Mouse (Mus musculus) ES-CJ7 (cell line): ENCODE results near the gene Grn.
"Not testable (repeated sequence)": the region's sequence is repeated elsewhere in the genome, so short reads cannot be mapped to it uniquely, and the experiment has no call there.

ENCODE experiments used
- DNase-seq: peaks from one replicate; pipeline ENCODE4 v3.0.0; 2011; ENCODE audit warnings: low read depth, low spot score

The Grn gene

DNA sequence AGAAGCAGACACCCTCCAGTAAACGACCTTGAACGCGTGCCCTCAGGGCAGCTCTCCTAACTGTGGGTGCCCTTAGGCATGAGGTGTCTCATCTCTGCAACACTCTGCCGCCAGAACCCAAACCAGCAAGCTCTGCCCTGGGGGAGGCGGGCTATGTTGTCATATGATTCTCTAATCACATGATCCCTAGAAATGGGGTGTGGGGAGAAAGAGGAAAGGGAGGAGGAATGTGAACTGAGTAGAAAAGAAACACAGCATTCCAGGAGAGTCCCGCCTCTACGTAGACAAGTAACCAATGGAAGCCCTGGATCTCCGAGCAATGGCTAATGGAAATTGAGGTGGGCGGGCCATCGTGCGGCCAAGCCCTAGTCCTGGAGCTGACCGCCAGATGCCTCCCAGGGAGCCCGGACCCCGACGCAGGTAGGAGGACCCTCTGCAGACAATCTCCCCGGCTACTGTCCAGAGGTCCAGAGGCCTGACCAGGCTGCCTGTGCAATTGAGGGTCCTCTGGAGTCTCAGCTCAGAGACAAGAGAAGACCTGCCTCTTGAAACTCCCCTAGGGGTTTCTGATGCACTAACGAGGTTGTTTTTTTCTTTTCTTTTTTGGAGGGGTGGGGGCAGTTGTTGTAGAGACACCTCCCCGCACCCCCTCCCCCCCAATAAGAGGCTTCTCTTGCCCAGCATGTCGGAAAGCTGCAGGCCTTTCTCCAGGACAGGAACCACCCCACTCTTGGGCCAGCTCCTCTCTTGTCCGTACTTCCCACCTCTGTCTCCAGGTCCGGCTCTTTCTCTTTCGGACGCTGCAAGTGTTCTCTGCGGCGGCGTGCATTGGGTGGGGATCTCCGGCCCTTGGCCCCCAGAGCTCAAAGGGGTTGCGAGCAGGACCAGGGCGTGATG lies at the start of gene Grn:
Grn (plus strand) TSS at position 195 of the 897 bp plus-strand sequence.
- peak; percentile 97 for DNase-seq

DNA sequence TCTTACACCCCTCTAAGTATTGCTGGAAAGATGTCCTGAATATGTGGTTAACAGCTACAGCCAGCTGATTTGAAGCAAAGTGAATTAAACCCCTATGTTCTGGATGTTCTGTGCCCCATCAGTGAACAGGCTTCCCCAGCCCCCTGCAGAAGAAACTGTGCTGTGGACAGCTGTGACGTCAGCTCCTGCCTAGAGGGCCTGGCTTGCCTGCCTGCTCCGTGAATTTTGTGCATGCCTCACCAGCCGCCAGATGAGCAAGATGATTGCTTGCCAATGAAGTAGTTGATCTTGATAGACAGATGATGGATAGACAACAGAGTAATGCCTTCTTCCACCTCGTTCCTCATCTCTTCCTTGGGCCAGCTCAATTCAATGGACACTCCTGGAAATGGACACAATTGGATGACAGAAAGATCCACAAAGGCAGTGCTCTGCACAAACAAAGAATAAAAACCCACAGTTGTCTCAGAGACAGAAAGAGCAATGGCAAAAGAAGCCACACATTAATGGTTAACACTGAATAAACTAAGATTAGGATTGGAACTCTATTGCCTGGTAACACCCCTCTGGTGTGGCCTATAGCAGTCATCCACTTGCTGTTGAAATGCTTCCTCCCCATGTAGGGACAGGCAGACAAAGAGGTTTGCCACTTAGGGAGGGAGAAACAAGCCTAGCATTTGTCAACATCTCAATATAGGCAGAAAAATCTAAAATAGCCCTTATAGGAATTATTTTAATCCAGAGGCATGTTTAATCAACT lies 48.6 kb upstream of the Grn start:
- no peak for DNase-seq

DNA sequence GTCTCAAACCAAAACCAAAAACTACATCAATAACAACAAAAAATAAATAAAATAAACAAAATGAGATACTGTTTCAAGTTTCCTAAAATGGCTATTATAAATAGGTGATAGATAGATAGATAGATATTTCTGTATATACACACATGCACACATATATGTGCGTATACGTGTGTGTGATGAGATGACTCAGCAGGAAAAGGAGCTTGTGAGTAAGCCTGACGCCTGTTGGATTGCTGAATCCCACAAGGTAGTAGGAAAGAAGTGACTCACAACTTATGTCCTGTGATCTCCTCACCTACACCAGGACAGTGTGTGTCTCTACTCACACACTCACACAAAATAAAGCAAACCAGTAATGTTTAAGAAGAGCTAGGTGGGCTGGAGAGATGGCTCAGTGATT lies 47.3 kb upstream of the Grn start:
- no peak for DNase-seq

DNA sequence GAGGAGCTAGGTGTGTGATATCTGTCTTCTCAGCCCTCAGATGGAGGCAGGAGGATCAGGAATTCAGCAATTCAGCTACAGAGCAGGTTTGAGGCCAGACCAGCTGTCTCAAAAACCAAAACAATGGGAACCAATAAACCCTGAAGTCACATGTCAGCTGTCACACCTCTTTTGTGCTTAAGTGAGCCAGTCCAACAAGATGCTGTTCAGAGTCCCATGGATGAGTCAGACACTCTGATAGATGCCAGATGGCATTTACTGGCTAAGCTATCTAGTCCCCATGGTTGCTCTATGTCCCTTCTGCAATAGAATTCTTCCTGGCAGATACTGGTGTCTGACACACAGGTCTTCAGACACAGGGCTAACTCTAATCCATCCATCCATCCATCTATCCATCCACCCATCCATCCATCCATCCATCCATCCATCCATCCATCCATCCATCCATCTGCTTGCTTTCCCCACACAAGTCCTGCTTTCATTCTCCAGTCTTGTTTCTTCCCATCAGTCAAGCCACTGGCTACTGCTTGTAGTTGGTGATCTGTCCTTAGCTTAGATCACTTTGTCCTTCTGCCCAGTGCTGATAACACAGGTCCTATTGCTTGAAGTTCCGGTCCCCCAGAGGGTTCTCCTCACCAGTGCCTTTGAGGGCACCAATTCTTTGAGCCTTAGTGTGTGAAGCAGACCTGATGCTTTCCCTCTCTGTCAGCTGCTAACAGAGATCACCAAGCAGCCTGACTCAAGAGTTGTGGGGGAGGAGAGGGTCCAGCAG lies 46.6 kb upstream of the Grn start:
- DNase-seq: no peak

DNA sequence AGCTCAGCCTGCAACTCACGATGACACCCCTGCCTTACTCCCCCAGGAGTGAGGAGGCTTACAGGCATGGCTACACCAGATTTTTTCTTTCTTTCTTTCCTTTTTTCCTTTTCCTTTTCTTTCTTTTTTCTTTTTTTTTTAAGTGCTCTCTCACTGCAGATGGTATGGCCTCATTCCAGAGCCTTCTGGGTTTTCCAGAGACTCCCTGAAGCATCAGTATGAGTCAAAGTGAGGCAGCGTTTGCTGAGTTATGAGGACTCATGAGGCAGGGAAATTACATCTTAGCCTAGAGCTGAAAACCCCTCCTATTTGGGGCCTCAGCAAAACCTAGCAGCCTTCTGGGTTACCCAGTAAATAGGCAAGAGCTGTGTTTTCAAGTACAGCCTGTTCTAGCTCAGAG lies 45.7 kb upstream of the Grn start:
- DNase-seq: no peak

DNA sequence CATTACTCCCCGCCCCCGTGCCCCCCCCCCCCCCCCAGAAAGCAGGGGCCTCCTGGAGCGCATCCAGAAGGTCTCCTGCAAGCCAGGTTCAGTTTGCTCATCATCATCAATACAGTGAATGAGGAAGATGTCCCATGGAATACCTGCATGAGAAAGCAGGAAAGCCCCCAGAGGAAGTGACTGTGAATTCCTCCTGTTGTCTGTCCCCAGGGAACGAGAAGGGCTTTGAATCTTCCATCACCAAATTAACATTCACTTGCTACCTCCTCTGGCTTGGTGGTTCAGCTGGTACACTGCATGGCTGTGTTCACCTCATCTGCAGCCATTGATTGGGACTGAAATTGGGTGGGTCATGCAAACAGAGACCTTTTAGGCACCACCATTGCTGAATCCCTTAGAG lies 45.0 kb upstream of the Grn start:
- no peak for DNase-seq

DNA sequence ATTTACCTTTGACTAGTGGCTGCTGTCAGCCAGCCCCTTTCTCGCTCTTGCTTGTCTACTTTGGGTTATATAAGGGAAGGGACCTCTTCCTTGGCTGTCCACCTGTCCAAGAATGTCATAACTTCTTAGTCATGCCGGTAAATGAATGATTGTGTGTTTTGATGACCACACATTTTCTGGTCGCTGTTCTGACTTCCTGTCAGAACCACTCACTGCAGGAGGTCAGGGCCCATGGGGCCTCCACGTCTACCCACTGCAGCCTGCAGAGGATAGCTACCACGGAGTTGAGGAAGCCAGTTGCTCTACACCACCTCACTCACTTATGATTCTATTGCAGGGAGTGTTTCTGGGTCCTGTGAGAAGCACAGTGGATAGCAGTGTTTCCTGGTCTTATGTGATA lies 44.0 kb upstream of the Grn start:
- no peak for DNase-seq

DNA sequence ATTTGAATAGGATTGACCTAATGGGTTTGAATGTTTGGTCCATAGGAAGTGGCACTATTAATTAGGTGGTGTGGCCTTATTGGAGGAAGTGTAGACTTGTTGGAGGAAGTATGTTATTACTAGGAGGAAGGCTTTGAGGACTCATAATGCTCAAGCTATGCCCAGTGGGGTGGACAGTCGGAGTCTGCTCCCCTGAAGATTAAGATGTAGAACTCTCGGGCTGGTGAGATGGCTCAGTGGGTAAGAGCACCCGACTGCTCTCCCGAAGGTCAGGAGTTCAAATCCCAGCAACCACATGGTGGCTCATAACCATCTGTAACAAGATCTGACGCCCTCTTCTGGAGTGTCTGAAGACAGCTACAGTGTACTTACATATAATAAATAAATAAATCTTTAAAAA lies 40.7 kb upstream of the Grn start:
- DNase-seq: not testable (repeated sequence)

DNA sequence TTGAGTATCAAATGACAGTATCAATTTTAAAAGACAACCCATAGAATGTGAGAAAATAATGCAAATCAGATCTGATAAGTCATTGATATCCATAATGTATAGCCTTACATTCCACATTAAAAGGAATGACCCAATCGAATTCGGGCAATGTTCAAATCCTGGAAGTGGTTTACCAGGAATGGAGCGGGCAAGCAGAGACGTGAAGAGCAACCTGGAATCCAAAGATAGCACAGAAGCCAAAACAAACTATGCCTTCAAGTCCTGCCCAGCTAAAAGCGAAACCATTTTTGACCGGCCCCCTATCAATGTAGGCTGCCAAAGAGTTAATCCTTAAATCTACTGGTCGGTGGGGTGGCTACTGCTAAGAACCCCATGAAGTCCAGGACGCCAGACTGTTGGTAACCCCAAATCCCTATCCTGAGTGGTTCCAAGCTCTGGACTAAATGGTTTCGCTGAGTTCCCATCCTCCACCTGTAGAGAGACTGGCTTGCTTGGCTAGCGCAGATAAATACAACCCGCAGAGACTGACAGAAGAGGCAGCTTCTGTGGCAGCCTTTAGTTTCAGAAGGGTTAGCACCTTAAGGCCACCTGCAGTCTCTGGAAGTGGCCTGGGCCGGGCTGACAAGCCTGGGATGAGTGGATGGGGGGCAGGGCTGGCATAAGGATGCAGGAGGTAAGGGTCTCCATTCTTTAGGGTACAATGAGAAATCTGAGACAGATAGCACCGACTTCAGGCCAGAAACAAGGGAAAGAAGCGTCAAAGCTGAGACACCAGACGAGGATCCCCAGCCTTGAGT lies 37.5 kb upstream of the Grn start:
- peak; percentile 45 for DNase-seq

DNA sequence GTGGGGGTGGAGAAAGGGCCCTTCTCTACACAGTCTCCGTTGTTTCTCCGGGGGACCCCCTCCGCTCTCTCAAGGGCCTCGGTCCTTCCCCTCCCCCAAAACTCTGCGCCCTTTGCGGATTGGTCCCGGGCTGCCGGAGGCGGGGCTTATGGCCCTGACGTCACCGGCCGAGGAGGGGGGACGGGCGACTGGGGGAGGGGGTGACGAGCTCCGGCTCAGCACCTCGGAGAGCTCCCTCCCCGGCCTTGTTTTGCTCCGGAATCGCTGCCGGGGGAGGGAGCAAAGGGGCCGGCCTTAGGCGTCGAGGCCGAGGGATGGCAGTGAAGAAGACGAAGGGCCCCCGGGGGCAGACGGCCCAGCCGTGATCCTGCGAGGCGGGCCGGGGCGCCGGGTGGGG lies 36.9 kb upstream of the Grn start, which contains the start of gene Rundc3a:
Rundc3a (plus strand) TSS at position 166 of the 397 bp plus-strand sequence.
- DNase-seq: peak; percentile 94

DNA sequence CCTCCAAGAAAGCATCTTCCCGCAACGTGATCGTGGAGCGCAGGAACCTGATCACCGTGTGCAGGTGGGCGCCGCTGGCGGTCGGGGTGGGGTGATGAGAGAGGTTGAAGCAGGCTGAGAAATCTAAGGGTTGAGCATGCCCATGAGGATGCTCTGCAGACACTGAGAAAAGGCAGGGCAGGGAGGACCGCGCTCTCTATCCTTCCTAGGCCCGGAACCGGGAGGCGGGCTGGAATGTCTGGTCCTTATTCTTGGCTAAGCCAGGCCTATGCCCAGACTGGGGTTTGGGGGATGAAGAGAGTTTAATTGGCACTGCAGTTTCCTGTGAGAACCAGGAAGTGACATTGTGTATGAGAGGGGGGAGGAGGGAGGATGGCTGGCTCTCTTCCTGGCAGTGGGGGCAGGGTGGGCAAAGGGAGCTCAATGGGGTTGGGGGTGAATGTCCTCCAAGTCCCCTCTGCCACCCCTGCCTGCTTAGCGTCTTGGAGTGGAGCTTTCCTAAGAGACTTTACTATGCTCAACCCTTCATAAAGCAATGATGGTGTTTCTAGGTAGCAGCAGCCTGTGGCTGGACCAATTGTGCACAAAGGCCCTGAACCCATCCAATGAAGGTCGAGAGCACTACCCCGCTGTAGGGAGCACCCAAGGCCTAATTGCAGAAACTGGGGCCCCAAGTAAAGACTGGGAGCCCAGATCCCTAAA lies 36.2 kb upstream of the Grn start:
- no peak for DNase-seq

DNA sequence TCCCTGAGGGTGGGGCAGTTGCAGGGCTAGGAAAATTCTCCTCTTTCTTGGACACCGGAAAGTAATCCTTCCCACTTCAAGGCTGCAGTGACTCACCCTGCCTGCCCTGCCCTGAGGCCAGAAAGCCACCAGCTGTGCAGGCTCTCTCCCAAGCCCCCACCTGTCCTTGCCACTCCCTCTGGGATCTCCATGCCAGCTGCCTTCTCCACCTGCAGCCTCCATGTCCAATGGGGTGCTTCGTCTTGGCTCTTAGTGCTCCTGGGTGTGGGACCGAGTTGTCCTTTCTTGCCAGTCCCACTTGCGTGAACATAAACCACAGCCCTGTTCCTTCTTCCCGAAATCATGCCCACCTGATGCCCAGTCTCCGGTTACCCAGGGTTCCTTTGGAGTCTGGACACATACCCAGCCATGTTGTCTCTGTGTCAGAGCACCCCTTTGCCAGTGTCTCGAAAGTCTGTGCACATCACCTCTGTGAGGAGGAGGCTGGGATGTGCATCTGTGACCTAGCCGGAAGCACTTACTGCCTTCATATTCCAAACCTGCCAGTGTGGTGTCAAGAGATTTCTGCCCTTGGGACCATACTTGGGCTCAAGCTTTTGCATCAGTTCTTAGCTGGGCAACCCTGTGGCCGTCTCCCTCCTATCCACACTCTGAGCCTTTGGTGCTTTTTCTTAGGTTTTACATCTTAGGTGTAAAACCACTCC lies 35.5 kb upstream of the Grn start:
- DNase-seq: peak; percentile 67

DNA sequence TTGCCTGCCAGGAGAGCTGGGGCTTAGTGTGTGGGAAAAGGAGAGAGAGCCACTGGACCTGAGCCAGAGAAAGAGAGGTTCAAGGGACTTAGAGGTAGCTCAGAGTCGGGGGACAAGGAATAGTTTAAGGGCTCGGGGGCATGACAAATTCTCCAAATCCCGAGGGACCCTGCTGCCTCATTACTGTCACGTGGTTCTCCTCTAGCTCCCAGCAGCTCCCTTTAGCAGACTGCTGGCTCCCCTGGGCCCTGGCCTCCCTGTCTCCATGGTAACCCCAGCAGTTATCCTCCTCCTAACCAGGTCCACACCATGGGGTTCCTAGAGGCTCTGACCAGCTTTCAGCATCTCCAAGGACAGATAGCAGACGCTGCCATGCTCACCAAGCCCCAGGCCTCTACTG lies 34.9 kb upstream of the Grn start:
- no peak for DNase-seq

DNA sequence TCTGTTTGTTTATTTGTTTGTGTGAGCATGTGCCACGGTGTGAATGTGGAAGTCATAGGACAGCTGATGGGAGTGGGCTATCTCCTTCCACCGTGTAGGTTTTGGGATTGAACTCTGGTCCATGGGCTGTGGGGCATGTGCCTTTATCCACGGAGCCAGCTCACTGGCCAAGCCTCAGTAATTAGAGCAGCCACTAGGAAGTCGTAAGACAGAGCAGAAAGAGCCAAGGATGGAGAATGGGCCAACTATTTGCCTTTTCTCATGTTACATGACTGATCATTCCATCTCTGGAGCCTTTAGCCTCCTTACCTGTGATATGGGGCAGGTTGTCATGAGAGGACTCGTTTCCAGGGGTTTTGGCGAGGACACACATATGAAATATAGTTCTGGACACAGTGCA lies 33.9 kb upstream of the Grn start:
- DNase-seq: no peak

DNA sequence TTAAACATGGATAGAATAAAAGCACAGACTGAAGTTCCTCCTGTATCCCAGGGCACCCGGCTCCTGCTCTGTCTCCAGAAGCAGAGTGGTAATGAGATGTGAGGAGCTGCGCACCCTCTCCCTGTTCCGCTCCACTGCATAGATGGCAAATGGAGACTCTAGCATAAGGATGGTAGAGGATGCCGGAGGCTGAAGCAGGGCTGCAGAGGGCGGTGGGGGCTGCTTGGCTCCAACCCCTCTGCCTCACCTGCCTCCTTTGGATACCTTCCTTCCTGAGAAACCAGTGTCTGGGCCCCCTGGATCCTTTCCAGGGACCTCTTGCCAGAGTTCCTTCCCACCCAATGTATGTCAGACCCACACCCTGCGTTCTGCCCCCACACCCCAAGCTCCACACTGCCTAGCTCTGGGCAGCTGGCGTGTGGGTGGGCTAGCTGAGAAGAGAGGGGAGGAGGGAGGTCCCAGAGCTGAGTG lies 33.4 kb upstream of the Grn start:
- DNase-seq: no peak

DNA sequence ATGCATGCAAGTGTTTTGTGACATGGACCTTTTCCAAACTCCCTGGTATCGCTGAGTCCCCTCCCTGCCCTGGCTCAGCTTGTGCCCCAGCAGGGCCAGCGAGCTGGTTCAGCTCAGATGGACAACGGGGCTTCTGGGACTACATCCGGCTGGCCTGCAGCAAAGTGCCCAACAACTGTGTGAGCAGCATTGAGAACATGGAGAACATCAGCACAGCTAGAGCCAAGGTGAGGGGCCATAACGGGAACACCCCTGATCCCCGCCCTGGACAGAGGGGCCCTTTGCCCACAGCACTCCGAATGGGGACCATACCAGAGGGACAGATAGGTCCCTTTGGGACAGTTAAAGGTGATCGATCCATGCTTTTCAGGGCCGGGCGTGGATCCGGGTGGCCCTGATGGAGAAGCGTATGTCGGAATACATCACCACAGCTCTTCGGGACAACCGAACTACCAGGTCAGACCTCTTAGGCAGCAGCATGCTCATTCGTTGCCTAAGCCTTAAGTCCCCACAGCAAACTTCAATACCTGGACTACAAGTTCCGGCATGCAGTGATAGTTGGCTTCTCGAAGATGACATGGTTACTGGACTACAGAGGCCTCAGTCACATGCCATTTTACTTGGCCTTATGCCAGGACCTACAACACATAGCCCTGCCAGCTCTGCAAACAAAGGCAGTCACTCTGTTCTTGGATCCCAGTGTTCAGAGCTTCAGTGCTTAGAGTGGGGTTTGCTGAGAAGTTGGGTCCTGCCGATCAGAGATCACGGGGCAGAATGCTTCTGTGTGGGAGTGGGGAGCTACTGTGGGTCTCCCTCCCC lies 31.9 kb upstream of the Grn start:
- no peak for DNase-seq

DNA sequence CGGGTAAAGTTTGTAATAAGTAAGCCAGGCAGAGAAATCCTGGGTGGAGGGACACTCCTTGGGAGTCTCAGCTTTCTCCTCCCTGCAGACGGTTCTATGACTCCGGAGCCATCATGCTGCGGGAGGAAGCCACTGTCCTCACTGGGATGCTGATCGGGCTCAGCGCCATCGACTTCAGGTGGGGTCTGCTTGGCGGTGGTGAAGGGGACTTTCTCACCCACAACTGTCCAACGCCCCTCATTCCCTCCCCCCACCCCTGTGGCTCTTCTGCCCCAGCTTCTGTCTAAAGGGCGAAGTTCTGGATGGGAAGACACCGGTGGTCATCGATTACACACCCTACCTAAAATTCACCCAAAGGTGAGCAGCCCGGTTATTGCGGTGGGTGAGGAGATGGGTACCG lies 31.0 kb upstream of the Grn start:
- no peak for DNase-seq

DNA sequence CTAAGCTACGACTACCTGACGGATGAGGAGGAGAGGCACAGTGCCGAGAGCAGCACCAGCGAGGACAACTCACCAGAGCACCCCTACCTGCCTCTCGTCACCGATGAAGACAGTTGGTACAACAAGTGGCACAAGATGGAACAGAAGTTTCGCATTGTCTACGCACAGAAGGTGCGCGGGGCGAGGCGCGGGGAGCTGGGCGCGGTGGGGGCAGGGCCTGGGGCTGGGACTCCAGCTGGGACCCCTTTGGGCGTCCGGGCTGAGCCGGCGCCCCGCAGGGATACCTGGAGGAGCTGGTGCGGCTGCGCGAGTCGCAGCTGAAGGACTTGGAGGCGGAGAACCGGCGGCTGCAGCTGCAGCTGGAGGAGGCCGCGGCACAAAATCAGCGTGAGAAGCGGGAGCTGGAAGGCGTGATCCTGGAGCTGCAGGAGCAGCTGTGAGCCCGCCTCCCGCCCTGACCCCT lies 30.5 kb upstream of the Grn start:
- DNase-seq: no peak

DNA sequence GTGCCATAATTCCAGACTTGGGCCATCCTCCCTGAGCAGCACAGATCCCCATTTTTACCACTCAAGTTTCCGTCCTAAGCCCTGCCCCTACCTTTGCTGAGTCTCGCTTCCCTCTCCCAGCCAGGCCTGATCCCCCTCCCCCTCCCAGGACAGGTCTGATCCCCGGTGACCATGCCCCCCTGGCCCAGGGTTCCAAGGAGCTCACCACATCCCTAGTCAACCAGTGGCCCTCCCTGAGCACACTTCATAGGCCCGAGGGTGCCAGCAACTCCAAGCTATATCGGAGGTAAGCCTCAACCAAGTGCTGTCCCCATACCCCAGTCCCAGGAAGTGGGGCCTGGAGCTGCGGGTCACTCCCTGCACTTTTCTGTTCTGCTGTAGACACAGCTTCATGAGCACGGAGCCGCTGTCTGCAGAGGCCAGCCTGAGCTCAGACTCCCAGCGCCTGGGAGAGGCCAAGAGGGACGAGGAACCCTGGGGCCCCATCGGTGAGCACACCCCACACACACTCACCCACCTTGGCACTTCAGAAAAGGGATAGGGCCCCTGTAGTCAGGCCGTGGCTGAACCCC lies 29.5 kb upstream of the Grn start:
- no peak for DNase-seq
